In genomic region chr7:130673169-130674033, GRCm38 (mm10) we compare ENCODE assay signal across 9 mouse cellular contexts.
DNase-seq lines count a peak whose midpoint lies in the region; ATAC-seq and TF ChIP-seq lines count a peak whose summit lies in the region.
"Had no signal": no experiment of that assay in that cellular context is flagged by ENCODE, and none has a peak within 500 bp of the region (broad histone marks: within the 10 kb centered on the region; RNA-seq: fewer than 3 reads in every experiment).

No protein-coding gene starts in this region.

- peak; percentile 83 for TF ChIP-seq CTCF in kidney, adult 2 months (conservative IDR thresholded peaks at IDR 0.05; ENCODE audit: insufficient read depth, insufficient read length, low read depth, low read length)
- peak; percentile 87 for TF ChIP-seq CTCF in heart, postnatal 0 days (IDR thresholded peaks at IDR 0.05; ENCODE audit: low read depth)

- H3K4me3 ChIP-seq in kidney, adult 2 months (ENCODE audit: insufficient read depth, low read depth, low read length): no peak overlapping the region
- H3K4me3 ChIP-seq in heart, postnatal 0 days (ENCODE audit: low read depth, low read length): no peak overlapping the region
- no peak overlapping the region for H3K4me3 ChIP-seq in midbrain, embryonic 14.5 days (replicated peaks; ENCODE audit: low read depth, low read length)

- ATAC-seq in heart, postnatal 0 days (ENCODE audit: insufficient read depth, low read depth): peak; percentile 44
- no peak for ATAC-seq in midbrain, embryonic 14.5 days (ENCODE audit: low FRiP score, low TSS enrichment)
- ATAC-seq in activated CD4-positive, CD25-positive, alpha-beta regulatory T cell, adult 4 months: no peak

- no peak for TF ChIP-seq POLR2A in kidney, adult 2 months (IDR thresholded peaks at IDR 0.05; ENCODE audit: low read depth, low read length)

- peak; percentile 58 for DNase-seq in kidney, adult 2 months
- no peak for DNase-seq in kidney, adult 11 months
- DNase-seq in NIH3T3 (ENCODE audit: low read depth): peak; percentile 85
- peak; percentile 84 for DNase-seq in embryo, embryonic 10 days (ENCODE audit: low spot score)
- DNase-seq in heart, postnatal 0 days (ENCODE audit: low spot score): peak; percentile 82
- DNase-seq in layer of hippocampus, postnatal 25 days (ENCODE audit: extremely low spot score in 1 of 2, low spot score in 1 of 2): peak; percentile 31 to 46
- DNase-seq in midbrain, embryonic 14.5 days: peak; percentile 82

- no peaks in the 10 kb centered on the region for H3K36me3 ChIP-seq in kidney, adult 2 months (ENCODE audit: control insufficient read depth, insufficient read depth, low read length)
- H3K36me3 ChIP-seq in heart, postnatal 0 days (replicated peaks; ENCODE audit: control insufficient read depth, insufficient read depth, low read length): peaks cover 25% of the 10 kb centered on the region
- no peaks in the 10 kb centered on the region for H3K36me3 ChIP-seq in midbrain, embryonic 14.5 days (ENCODE audit: control insufficient read depth, insufficient read depth, low read length)

- no peak; the same call in 1 of the 2 replicates for TF ChIP-seq EP300 in heart, postnatal 0 days (IDR thresholded peaks at IDR 0.05; ENCODE audit: low read depth)

- no peaks in the 10 kb centered on the region for H3K9me3 ChIP-seq in heart, postnatal 0 days (replicated peaks; ENCODE audit: control insufficient read depth, low read length)
- H3K9me3 ChIP-seq in midbrain, embryonic 14.5 days (ENCODE audit: control insufficient read depth, low read length): no peaks in the 10 kb centered on the region

- H3K9ac ChIP-seq in heart, postnatal 0 days (replicated peaks; ENCODE audit: low read depth, low read length): peak overlapping the region; percentile 47
- H3K9ac ChIP-seq in midbrain, embryonic 14.5 days (replicated peaks; ENCODE audit: low read length): no peak overlapping the region

- peaks cover 23% of the 10 kb centered on the region for H3K4me1 ChIP-seq in kidney, adult 2 months (ENCODE audit: control insufficient read depth, insufficient read depth, low read length)
- H3K4me1 ChIP-seq in heart, postnatal 0 days (ENCODE audit: control insufficient read depth, insufficient read depth): peaks cover 70% of the 10 kb centered on the region
- peaks cover 24% of the 10 kb centered on the region for H3K4me1 ChIP-seq in midbrain, embryonic 14.5 days (ENCODE audit: control insufficient read depth, insufficient read depth, low read length)

- no peak overlapping the region for H3K4me2 ChIP-seq in heart, postnatal 0 days (ENCODE audit: low read depth, low read length)
- no peak overlapping the region for H3K4me2 ChIP-seq in midbrain, embryonic 14.5 days (ENCODE audit: low read length)

- 71% methylated on average over 9 of the region's 9 CpGs for WGBS in kidney, adult 2 months
- 30% methylated on average over 9 of the region's 9 CpGs for WGBS in heart, postnatal 0 days
- WGBS in midbrain, embryonic 14.5 days: 61% methylated on average over 9 of the region's 9 CpGs

- H3K27ac ChIP-seq in kidney, adult 2 months (ENCODE audit: insufficient read depth, low read depth, low read length): no peak overlapping the region
- H3K27ac ChIP-seq in heart, postnatal 0 days (ENCODE audit: low read depth): peak overlapping the region; percentile 99
- no peak overlapping the region for H3K27ac ChIP-seq in midbrain, embryonic 14.5 days (replicated peaks; ENCODE audit: low read depth, low read length)
- H3K27ac ChIP-seq: macrophage had no signal

- H3K27me3 ChIP-seq in kidney, adult 2 months (replicated peaks; ENCODE audit: control insufficient read depth, insufficient read depth, low read length): no peaks in the 10 kb centered on the region
- no peaks in the 10 kb centered on the region for H3K27me3 ChIP-seq in heart, postnatal 0 days (ENCODE audit: control insufficient read depth, insufficient read depth, low read length)
- H3K27me3 ChIP-seq in midbrain, embryonic 14.5 days (ENCODE audit: control insufficient read depth, insufficient read depth, low read length): no peaks in the 10 kb centered on the region
